In the genomic region with DNA sequence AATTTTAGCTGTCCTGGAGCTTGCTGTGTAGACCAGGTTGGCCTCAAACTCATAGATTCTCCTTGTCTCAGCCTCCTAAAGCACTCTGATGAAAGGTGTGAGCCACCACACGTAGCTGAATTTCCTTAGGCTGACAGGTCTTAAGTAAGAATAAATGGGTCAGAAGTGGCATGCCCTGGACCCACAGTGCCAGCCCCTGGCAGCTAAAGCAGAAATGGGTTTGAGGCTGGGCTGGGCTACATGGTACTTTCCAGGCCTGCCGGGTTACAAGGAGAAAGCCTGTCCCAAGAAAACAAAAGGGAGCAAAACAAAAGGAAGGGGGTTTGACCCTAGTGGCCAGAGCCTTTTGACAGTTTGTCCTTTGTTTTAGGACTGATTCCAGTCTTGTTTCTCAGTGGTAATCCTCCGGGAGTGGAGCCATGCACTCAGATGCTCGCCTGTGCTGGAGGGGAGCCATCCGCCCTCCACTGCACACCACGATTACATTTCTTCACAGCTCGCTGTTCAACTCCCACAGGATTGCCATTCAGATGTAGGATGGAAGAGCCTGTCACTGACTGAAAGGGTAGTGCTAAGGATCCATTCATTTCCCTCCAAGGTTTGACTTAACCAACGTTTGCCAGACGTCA, we compare ENCODE assay signal across 10 mouse cellular contexts. TPM values are rescaled to one million over a fixed set of nuclear protein-coding genes. Genes with fewer than 3 reads are reported as not detected.
DNase-seq lines count a peak whose midpoint lies in the region; ATAC-seq and TF ChIP-seq lines count a peak whose summit lies in the region.
"Had no signal": no experiment of that assay in that cellular context is flagged by ENCODE, and none has a peak within 500 bp of the region (broad histone marks: within the 10 kb centered on the region; RNA-seq: fewer than 3 reads in every experiment).

No protein-coding gene starts in this region.

- H3K9ac ChIP-seq in midbrain, embryonic 13.5 days (replicated peaks), result 0 out of 2 replicates have a peak overlapping the region, but pooled peaks have one; percentile 43
- H3K9ac ChIP-seq in midbrain, embryonic 11.5 days (ENCODE audit: low read length), result no peak overlapping the region
- no peak overlapping the region for H3K9ac ChIP-seq in neural tube, embryonic 15.5 days (replicated peaks)
- H3K9ac ChIP-seq: neural tube, embryonic 12.5 days had no signal

- TF ChIP-seq POLR2A in thymus, adult 2 months (IDR thresholded peaks at IDR 0.05; ENCODE audit: control insufficient read depth, extremely low read depth, insufficient read depth, low read length, poor library complexity), result no peak
- TF ChIP-seq POLR2A in kidney, adult 2 months (IDR thresholded peaks at IDR 0.05; ENCODE audit: low read depth, low read length), result no peak

- DNase-seq in midbrain, embryonic 11.5 days (ENCODE audit: low spot score, missing footprints), result no peak
- peak; percentile 41 to 78 for DNase-seq in frontal cortex, adult 2 months (ENCODE audit: extremely low spot score in 1 of 2, low spot score in 1 of 2)
- DNase-seq in layer of hippocampus, postnatal 36 days, result peak; percentile 53 to 54
- DNase-seq in right cerebral cortex, postnatal 4 days, result peak; percentile 20
- no peak for DNase-seq in thymus, adult 2 months
- no peak for DNase-seq in kidney, adult 2 months

- H3K4me2 ChIP-seq in midbrain, embryonic 13.5 days (replicated peaks), result no peak overlapping the region
- H3K4me2 ChIP-seq in midbrain, embryonic 11.5 days, result no peak overlapping the region
- H3K4me2 ChIP-seq in neural tube, embryonic 15.5 days, result no peak overlapping the region
- H3K4me2 ChIP-seq: neural tube, embryonic 12.5 days had no signal

- peaks cover 36% of the 10 kb centered on the region for H3K36me3 ChIP-seq in midbrain, embryonic 13.5 days
- no peaks in the 10 kb centered on the region for H3K36me3 ChIP-seq in midbrain, embryonic 11.5 days (ENCODE audit: control insufficient read depth, insufficient read depth, low read length)
- H3K36me3 ChIP-seq in thymus, adult 2 months (ENCODE audit: control insufficient read depth, insufficient read depth, low read length), result no peaks in the 10 kb centered on the region
- H3K36me3 ChIP-seq in neural tube, embryonic 15.5 days, result peaks cover 18% of the 10 kb centered on the region
- no peaks in the 10 kb centered on the region for H3K36me3 ChIP-seq in kidney, adult 2 months (ENCODE audit: control insufficient read depth, insufficient read depth, low read length)

- H3K27ac ChIP-seq in midbrain, embryonic 13.5 days, result no peak overlapping the region
- no peak overlapping the region for H3K27ac ChIP-seq in midbrain, embryonic 11.5 days (ENCODE audit: low read depth, low read length)
- H3K27ac ChIP-seq in thymus, adult 2 months (ENCODE audit: control insufficient read depth, insufficient read depth, low read length), result no peak overlapping the region
- H3K27ac ChIP-seq in neural tube, embryonic 15.5 days (replicated peaks), result no peak overlapping the region
- no peak overlapping the region for H3K27ac ChIP-seq in kidney, adult 2 months (ENCODE audit: insufficient read depth, low read depth, low read length)
- H3K27ac ChIP-seq: neural tube, embryonic 12.5 days had no signal

- ATAC-seq in midbrain, embryonic 13.5 days, result no peak
- ATAC-seq in midbrain, embryonic 11.5 days (ENCODE audit: low FRiP score), result no peak
- ATAC-seq in neural tube, embryonic 15.5 days (ENCODE audit: low FRiP score), result no peak
- ATAC-seq: inflammation-experienced regulatory T-cells, adult 6 months had no signal

- H3K27me3 ChIP-seq in midbrain, embryonic 13.5 days, result no peaks in the 10 kb centered on the region
- H3K27me3 ChIP-seq in midbrain, embryonic 11.5 days (ENCODE audit: control insufficient read depth, insufficient read depth, low read length), result no peaks in the 10 kb centered on the region
- H3K27me3 ChIP-seq in thymus, adult 2 months (ENCODE audit: control insufficient read depth, insufficient read depth, low read length), result no peaks in the 10 kb centered on the region
- no peaks in the 10 kb centered on the region for H3K27me3 ChIP-seq in neural tube, embryonic 15.5 days (replicated peaks)
- no peaks in the 10 kb centered on the region for H3K27me3 ChIP-seq in kidney, adult 2 months (replicated peaks; ENCODE audit: control insufficient read depth, insufficient read depth, low read length)
- H3K27me3 ChIP-seq: neural tube, embryonic 12.5 days had no signal

- H3K9me3 ChIP-seq in midbrain, embryonic 13.5 days, result no peaks in the 10 kb centered on the region
- no peaks in the 10 kb centered on the region for H3K9me3 ChIP-seq in midbrain, embryonic 11.5 days (ENCODE audit: control insufficient read depth, low read length)
- H3K9me3 ChIP-seq in neural tube, embryonic 15.5 days (replicated peaks), result no peaks in the 10 kb centered on the region
- H3K9me3 ChIP-seq: neural tube, embryonic 12.5 days had no signal

- peaks cover 16% of the 10 kb centered on the region for H3K4me1 ChIP-seq in midbrain, embryonic 13.5 days (replicated peaks)
- H3K4me1 ChIP-seq in midbrain, embryonic 11.5 days (ENCODE audit: control insufficient read depth, insufficient read depth, low read length), result peaks cover 3% of the 10 kb centered on the region
- H3K4me1 ChIP-seq in thymus, adult 2 months (replicated peaks; ENCODE audit: control insufficient read depth, insufficient read depth, low read length), result no peaks in the 10 kb centered on the region
- H3K4me1 ChIP-seq in neural tube, embryonic 15.5 days, result peaks cover 32% of the 10 kb centered on the region
- H3K4me1 ChIP-seq in kidney, adult 2 months (ENCODE audit: control insufficient read depth, insufficient read depth, low read length), result peaks cover 7% of the 10 kb centered on the region

- TF ChIP-seq CTCF in thymus, adult 2 months (IDR thresholded peaks at IDR 0.05; ENCODE audit: borderline replicate concordance, control insufficient read depth, extremely low read depth, insufficient read depth, low read length, poor library complexity), result no peak
- TF ChIP-seq CTCF in kidney, adult 2 months (conservative IDR thresholded peaks at IDR 0.05; ENCODE audit: insufficient read depth, insufficient read length, low read depth, low read length), result no peak

- no peak overlapping the region for H3K4me3 ChIP-seq in midbrain, embryonic 13.5 days (replicated peaks)
- no peak overlapping the region for H3K4me3 ChIP-seq in midbrain, embryonic 11.5 days (ENCODE audit: low read depth, low read length)
- H3K4me3 ChIP-seq in thymus, adult 2 months (ENCODE audit: control insufficient read depth, insufficient read depth, low read length), result no peak overlapping the region
- no peak overlapping the region for H3K4me3 ChIP-seq in neural tube, embryonic 15.5 days (replicated peaks)
- H3K4me3 ChIP-seq in kidney, adult 2 months (ENCODE audit: insufficient read depth, low read depth, low read length), result no peak overlapping the region
- H3K4me3 ChIP-seq: neural tube, embryonic 12.5 days had no signal

- WGBS in midbrain, embryonic 13.5 days, result 17% methylated on average over 9 of the region's 9 CpGs
- 16% methylated on average over 9 of the region's 9 CpGs for WGBS in midbrain, embryonic 11.5 days
- 94% methylated on average over 9 of the region's 9 CpGs for WGBS in thymus, adult 2 months
- 29% methylated on average over 9 of the region's 9 CpGs for WGBS in neural tube, embryonic 15.5 days
- 73% methylated on average over 9 of the region's 9 CpGs for WGBS in kidney, adult 2 months

RNA-seq across cellular contexts. Expression of a gene that starts 9.6 kb away (rescaled TPM):
- polyA plus RNA-seq in midbrain, embryonic 13.5 days (2015; fragmentation: Nextera tagmentation; extraction: Ambion mirVana), result 14.6 and 15.7 TPM in 2 replicates
- polyA plus RNA-seq in midbrain, embryonic 11.5 days (2014; fragmentation: Nextera tagmentation; extraction: Ambion mirVana), result 12.9 and 16.7 TPM in 2 replicates
- 12.9 and 13.2 TPM in 2 replicates for polyA plus RNA-seq in frontal cortex, adult 2 months (2012; rRNA removed)
- 10 to 100 TPM; 25.1 to 29.6 TPM for total RNA-seq in layer of hippocampus, postnatal 36 days (2021)
- polyA plus RNA-seq in thymus, adult 2 months (2012; rRNA removed), result 9.9 and 10.4 TPM in 2 replicates
- polyA plus RNA-seq in neural tube, embryonic 15.5 days (2015; fragmentation: Nextera tagmentation; extraction: Ambion mirVana), result 9.8 and 10.2 TPM in 2 replicates
- polyA plus RNA-seq in kidney, adult 2 months (2012; rRNA removed), result 7.5 and 8.9 TPM in 2 replicates

RNA-seq across cellular contexts. Expression of a gene that starts 39.0 kb away (rescaled TPM):
- polyA plus RNA-seq in midbrain, embryonic 13.5 days (2015; fragmentation: Nextera tagmentation; extraction: Ambion mirVana), result 42.8 and 45.1 TPM in 2 replicates
- 43.0 and 47.9 TPM in 2 replicates for polyA plus RNA-seq in midbrain, embryonic 11.5 days (2014; fragmentation: Nextera tagmentation; extraction: Ambion mirVana)
- 34.5 and 36.8 TPM in 2 replicates for polyA plus RNA-seq in frontal cortex, adult 2 months (2012; rRNA removed)
- 10 to 100 TPM; 32.0 to 33.5 TPM for total RNA-seq in layer of hippocampus, postnatal 36 days (2021)
- polyA plus RNA-seq in thymus, adult 2 months (2012; rRNA removed), result 63.0 and 70.4 TPM in 2 replicates
- 43.2 and 44.9 TPM in 2 replicates for polyA plus RNA-seq in neural tube, embryonic 15.5 days (2015; fragmentation: Nextera tagmentation; extraction: Ambion mirVana)
- polyA plus RNA-seq in kidney, adult 2 months (2012; rRNA removed), result 34.3 TPM in 2 replicates

RNA-seq across cellular contexts. Expression of a gene that starts 39.5 kb away (rescaled TPM):
- polyA plus RNA-seq in midbrain, embryonic 13.5 days (2015; fragmentation: Nextera tagmentation; extraction: Ambion mirVana), result 70.6 and 77.5 TPM in 2 replicates
- polyA plus RNA-seq in midbrain, embryonic 11.5 days (2014; fragmentation: Nextera tagmentation; extraction: Ambion mirVana), result 52.7 and 60.0 TPM in 2 replicates
- 91.4 and 98.1 TPM in 2 replicates for polyA plus RNA-seq in frontal cortex, adult 2 months (2012; rRNA removed)
- total RNA-seq in layer of hippocampus, postnatal 36 days (2021), result 10 to 100 TPM; 87.1 to 93.6 TPM
- 26.2 and 28.0 TPM in 2 replicates for polyA plus RNA-seq in thymus, adult 2 months (2012; rRNA removed)
- polyA plus RNA-seq in neural tube, embryonic 15.5 days (2015; fragmentation: Nextera tagmentation; extraction: Ambion mirVana), result 82.5 and 106 TPM in 2 replicates
- 57.8 and 69.5 TPM in 2 replicates for polyA plus RNA-seq in kidney, adult 2 months (2012; rRNA removed)

RNA-seq across cellular contexts. Expression of a gene that starts 50.5 kb away (rescaled TPM):
- polyA plus RNA-seq in midbrain, embryonic 13.5 days (2015; fragmentation: Nextera tagmentation; extraction: Ambion mirVana), result 7.3 and 9.5 TPM in 2 replicates
- polyA plus RNA-seq in midbrain, embryonic 11.5 days (2014; fragmentation: Nextera tagmentation; extraction: Ambion mirVana), result 10.2 and 11.5 TPM in 2 replicates
- 48.7 and 52.5 TPM in 2 replicates for polyA plus RNA-seq in frontal cortex, adult 2 months (2012; rRNA removed)
- 10 to 100 TPM; 50.6 to 52.1 TPM for total RNA-seq in layer of hippocampus, postnatal 36 days (2021)
- polyA plus RNA-seq in thymus, adult 2 months (2012; rRNA removed), result 1.1 and 1.4 TPM in 2 replicates
- polyA plus RNA-seq in neural tube, embryonic 15.5 days (2015; fragmentation: Nextera tagmentation; extraction: Ambion mirVana), result 10.4 and 17.8 TPM in 2 replicates
- polyA plus RNA-seq in kidney, adult 2 months (2012; rRNA removed), result 0.27 and 0.33 TPM in 2 replicates

Comparison
In these comparisons a context has a peak if more than half of its experiments do, and no peak if none do; other contexts are left out.
1. DNase-seq: peak in frontal cortex, adult 2 months (2 of 2), layer of hippocampus, postnatal 36 days (2 of 2) and right cerebral cortex, postnatal 4 days (single experiment); none in midbrain, embryonic 11.5 days (single experiment), thymus, adult 2 months (single experiment) and kidney, adult 2 months (single experiment).